Mouse (Mus musculus) liver, embryonic 13.5 days (tissue): ENCODE measurements around the gene Macf1. TPM values are rescaled to one million over a fixed set of nuclear protein-coding genes. Genes with fewer than 3 reads are reported as not detected.
"Not testable (repeated sequence)": the region's sequence is repeated elsewhere in the genome, so short reads cannot be mapped to it uniquely, and the experiment has no call there.

Experiments
- ATAC-seq: fragments of 200-750 bp; cut with Nextera tagmentation; 2 replicates; pipeline ENCODE4 v1.8.0; 2017; ENCODE audit warnings: low read depth, mild to moderate bottlenecking, moderate number of reproducible peaks, moderate library complexity
- DNase-seq: peaks from one replicate; pipeline ENCODE4 v3.0.0; 2022
- H3K27ac ChIP-seq: fragments of 300-500 bp; sonication (generic); 2 replicates; pipeline ENCODE4 v1.5.1; 2015; ENCODE audit warnings: moderate library complexity, mild to moderate bottlenecking, inconsistent platforms
- H3K27me3 ChIP-seq: fragments of 300-500 bp; sonication (generic); 2 replicates; pipeline ENCODE4 v1.6.1; 2015; ENCODE audit warnings: mild to moderate bottlenecking, inconsistent platforms
- H3K36me3 ChIP-seq: fragments of 300-500 bp; sonication (generic); 2 replicates; pipeline ENCODE4 v1.6.1; 2015; ENCODE audit warnings: mild to moderate bottlenecking, inconsistent platforms
- H3K4me1 ChIP-seq: fragments of 300-500 bp; sonication (generic); replicated peaks from 2 replicates; pipeline ENCODE4 v1.6.1; 2015; ENCODE audit warnings: inconsistent platforms
- H3K4me2 ChIP-seq: fragments of 300-500 bp; sonication (generic); 2 replicates; pipeline ENCODE4 v1.6.1; 2015; ENCODE audit warnings: inconsistent platforms, mild to moderate bottlenecking, moderate library complexity
- H3K4me3 ChIP-seq: fragments of 300-500 bp; sonication (generic); replicated peaks from 2 replicates; pipeline ENCODE4 v1.5.1; 2015; ENCODE audit warnings: mild to moderate bottlenecking, inconsistent platforms
- H3K9ac ChIP-seq: fragments of 300-500 bp; sonication (generic); 2 replicates; pipeline ENCODE4 v1.6.1; 2015; ENCODE audit warnings: mild to moderate bottlenecking, inconsistent platforms
- H3K9me3 ChIP-seq: fragments of 300-500 bp; sonication (generic); replicated peaks from 2 replicates; pipeline ENCODE4 v1.6.1; 2016; ENCODE audit warnings: inconsistent platforms
- WGBS: fragments of 180-500 bp; shearing (Covaris S2); methylation state at CpG from one replicate; pipeline ENCODE4 v1.1.7; 2015; ENCODE audit not compliant: insufficient replicate concordance; 5-methylcytosine and 5-hydroxymethylcytosine counted together
- polyA plus RNA-seq: library from polyadenylated mRNA; unstranded; fragments of >200 nt; fragmentation: Nextera tagmentation; extraction: Ambion mirVana; gene quantifications from 2 replicates; pipeline ENCODE4 v1.2.1, GENCODE M21; 2015

The Macf1 gene
- polyA plus RNA-seq, 1 experiment from 2014 or later = 9.5 TPM

DNA sequence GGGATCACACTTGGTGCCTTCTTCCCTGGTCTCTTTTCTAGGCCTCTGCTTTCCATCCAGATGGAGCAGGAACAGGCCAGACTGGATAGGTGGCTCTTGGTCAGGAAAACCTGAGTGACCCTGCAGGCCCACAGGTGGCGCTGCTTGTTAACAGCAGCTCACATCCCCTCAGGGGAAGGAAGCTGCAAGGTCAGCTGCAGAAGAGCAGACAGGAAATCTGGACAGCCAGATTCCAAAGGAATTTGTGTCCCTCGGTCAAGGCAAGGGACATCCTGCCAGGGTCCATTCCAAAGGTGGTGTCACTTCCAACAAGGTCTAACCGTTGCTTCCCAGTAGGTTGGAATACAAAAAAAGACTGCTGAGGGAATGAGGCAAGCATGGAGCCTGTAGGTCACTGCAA lies 50.8 kb downstream of the Macf1 start:
- 10% methylated on average over 3 of the region's 3 CpGs for WGBS
- DNase-seq (peak; percentile 41), ATAC-seq (peak; percentile 57; the same call in 1 of the 2 replicates)
- no peak overlapping the region for H3K4me2 ChIP-seq
- no peak overlapping the region for H3K4me3 ChIP-seq
- no peaks in the 10 kb centered on the region for H3K9me3 ChIP-seq
- no peaks in the 10 kb centered on the region for H3K27me3 ChIP-seq
- H3K4me1 ChIP-seq = peaks cover 17% of the 10 kb centered on the region
- H3K36me3 ChIP-seq = no peaks in the 10 kb centered on the region
- no peak overlapping the region for H3K27ac ChIP-seq
- no peak overlapping the region for H3K9ac ChIP-seq

DNA sequence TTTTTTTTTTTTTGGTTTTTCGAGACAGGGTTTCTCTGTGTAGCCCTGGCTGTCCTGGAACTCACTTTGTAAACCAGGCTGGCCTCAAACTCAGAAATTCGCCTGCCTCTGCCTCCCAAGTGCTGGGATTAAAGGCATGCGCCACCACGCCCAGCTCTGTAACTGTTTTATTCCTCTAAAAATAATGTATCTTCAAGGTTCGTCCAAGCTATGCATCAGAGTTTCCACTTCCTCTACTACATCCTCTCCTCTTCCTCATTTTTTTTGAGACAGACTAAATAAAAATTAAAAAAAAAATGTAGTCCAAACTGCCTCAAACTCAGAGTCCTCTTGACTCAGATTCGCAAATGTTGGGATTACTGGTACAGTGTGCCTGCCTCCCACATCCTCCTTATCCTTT lies 52.0 kb downstream of the Macf1 start:
- WGBS = 68% methylated on average over 5 of the region's 6 CpGs

DNA sequence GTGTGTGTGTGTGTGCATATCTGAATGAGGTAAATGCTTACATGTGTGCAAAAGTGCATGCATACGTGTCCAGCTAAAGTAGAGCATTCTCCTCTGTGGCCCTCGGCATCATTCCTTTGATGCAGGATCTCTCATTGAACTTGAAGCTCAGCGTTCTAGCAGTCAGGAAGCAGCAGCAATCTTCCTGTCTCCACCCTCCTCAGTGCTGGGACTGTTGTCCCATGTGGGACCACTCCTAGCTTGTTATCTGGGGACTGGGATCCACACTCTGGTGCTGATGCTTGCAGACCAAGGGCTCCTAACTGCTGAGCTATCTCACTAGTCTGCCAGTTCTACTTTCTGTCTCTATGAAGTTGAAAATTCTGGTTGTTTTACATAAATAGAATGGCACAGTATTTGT lies 52.5 kb downstream of the Macf1 start:
- Histone ChIP-seq H3K9me3 (no peaks in the 10 kb centered on the region), H3K4me1 (peaks cover 17% of the 10 kb centered on the region), H3K9ac (no peak overlapping the region), H3K27me3 (no peaks in the 10 kb centered on the region), H3K4me2 (no peak overlapping the region), H3K27ac (no peak overlapping the region), H3K36me3 (no peaks in the 10 kb centered on the region), H3K4me3 (no peak overlapping the region)
- ATAC-seq = no peak
- DNase-seq = no peak
- 54% methylated on average over 3 of the region's 3 CpGs for WGBS

More for the DNA sequence above, 52.0 kb downstream of the Macf1 start:
- ATAC-seq, DNase-seq, H3K4me2 ChIP-seq, H3K27ac ChIP-seq, H3K27me3 ChIP-seq, H3K9ac ChIP-seq, H3K4me3 ChIP-seq, H3K36me3 ChIP-seq, H3K9me3 ChIP-seq: not testable (repeated sequence)
- peaks cover 17% of the 10 kb centered on the region for H3K4me1 ChIP-seq

DNA sequence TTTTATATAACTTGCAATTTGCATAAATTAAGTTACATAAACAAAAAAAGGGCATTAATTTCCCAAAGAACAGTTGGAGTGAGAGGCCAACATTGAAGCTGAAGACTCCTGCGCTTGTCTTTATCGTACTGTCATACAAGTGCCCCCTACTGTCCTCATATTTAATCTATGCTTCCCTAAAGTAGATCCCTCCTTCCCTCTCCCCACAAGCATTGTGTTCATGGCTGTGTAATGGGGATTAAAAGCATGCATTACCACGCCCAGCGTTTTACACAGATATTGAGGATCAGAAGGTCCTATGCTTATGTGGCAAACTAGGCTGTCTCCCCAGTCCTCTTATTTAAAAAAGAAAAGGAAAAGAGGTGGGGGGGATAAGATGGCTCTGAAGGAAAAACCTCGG lies 56.5 kb downstream of the Macf1 start:
- no peak overlapping the region for H3K9ac ChIP-seq
- H3K4me1 ChIP-seq = peaks cover 34% of the 10 kb centered on the region
- no peaks in the 10 kb centered on the region for H3K27me3 ChIP-seq
- H3K9me3 ChIP-seq = no peaks in the 10 kb centered on the region
- ATAC-seq (no peak), DNase-seq (no peak)
- no peaks in the 10 kb centered on the region for H3K36me3 ChIP-seq
- H3K4me3 ChIP-seq = no peak overlapping the region
- H3K27ac ChIP-seq = no peak overlapping the region
- 57% methylated on average over 5 of the region's 5 CpGs for WGBS
- H3K4me2 ChIP-seq = no peak overlapping the region

GRCm38 (mm10) chr4:123625332-123626072 lies 58.7 kb downstream of the Macf1 start:
- ATAC-seq = peak; percentile 82
- Histone ChIP-seq H3K9me3 (no peaks in the 10 kb centered on the region), H3K9ac (no peak overlapping the region), H3K4me3 (no peak overlapping the region), H3K36me3 (no peaks in the 10 kb centered on the region), H3K4me2 (peak overlapping the region; percentile 33), H3K4me1 (peaks cover 29% of the 10 kb centered on the region), H3K27me3 (no peaks in the 10 kb centered on the region), H3K27ac (no peak overlapping the region)
- no peak for DNase-seq
- 51% methylated on average over 6 of the region's 6 CpGs for WGBS

DNA sequence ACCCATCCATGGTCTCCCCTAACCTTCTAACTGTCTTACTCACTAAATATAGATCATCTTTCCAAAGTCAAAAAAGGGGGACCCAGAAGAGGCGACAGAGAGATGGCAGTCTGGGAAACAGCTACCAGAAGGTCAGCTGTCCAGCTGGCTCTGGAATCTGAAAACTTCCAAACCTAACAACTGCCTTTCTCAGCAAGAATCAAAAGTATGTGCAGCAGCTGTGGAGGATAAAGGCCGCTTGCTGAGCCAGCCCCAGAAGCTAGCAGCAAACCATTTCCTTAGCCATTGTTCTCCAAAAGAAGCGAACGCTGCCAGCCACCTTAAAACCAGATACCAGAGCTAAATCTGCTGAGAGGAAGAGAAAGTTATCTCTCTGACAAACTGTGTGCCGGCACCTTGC lies 59.7 kb downstream of the Macf1 start:
- peaks cover 29% of the 10 kb centered on the region for H3K4me1 ChIP-seq
- no peaks in the 10 kb centered on the region for H3K9me3 ChIP-seq
- H3K9ac ChIP-seq = no peak overlapping the region
- H3K27me3 ChIP-seq = no peaks in the 10 kb centered on the region
- DNase-seq (no peak), ATAC-seq (0 out of 2 replicates have a peak, but pooled peaks have one; percentile 14)
- no peak overlapping the region for H3K4me3 ChIP-seq
- H3K27ac ChIP-seq = 0 out of 2 replicates have a peak overlapping the region, but pooled peaks have one; percentile 51
- 16% methylated on average over 5 of the region's 5 CpGs for WGBS
- H3K36me3 ChIP-seq = no peaks in the 10 kb centered on the region
- H3K4me2 ChIP-seq = no peak overlapping the region

DNA sequence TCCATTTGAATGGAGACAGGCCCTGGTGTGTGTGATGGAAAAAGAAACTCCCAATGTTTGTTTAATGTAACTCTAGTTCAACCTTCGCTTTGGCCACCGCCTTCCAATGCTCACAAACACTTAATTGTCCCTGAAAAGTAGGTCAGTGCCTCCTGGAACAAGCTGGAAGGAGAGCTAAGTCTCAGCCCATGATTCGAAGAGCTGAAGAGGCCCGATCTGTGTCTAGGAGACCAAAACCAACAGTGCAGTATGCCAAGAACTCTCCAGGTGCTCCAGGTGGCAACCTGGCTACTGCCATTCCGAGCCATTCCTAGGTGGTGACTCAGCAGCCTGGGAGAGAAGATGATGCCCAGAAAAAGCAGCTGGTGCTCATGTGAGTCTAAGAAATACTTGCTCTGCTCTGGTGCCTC lies 60.4 kb downstream of the Macf1 start:
- DNase-seq = no peak
- H3K4me2 ChIP-seq = no peak overlapping the region
- H3K27ac ChIP-seq = no peak overlapping the region
- H3K9ac ChIP-seq = no peak overlapping the region
- no peaks in the 10 kb centered on the region for H3K36me3 ChIP-seq
- WGBS = 73% methylated on average over 5 of the region's 5 CpGs
- no peak overlapping the region for H3K4me3 ChIP-seq
- no peaks in the 10 kb centered on the region for H3K27me3 ChIP-seq
- ATAC-seq = no peak
- H3K4me1 ChIP-seq = peaks cover 29% of the 10 kb centered on the region
- no peaks in the 10 kb centered on the region for H3K9me3 ChIP-seq

- Histone ChIP-seq H3K4me2 (no peak overlapping the region), H3K36me3 (no peaks in the 10 kb centered on the region), H3K4me3 (no peak overlapping the region), H3K27me3 (no peaks in the 10 kb centered on the region), H3K4me1 (peaks cover 33% of the 10 kb centered on the region), H3K9me3 (no peaks in the 10 kb centered on the region), H3K27ac (no peak overlapping the region), H3K9ac (no peak overlapping the region)
- no peak for ATAC-seq
- DNase-seq = no peak
Measured at GRCm38 (mm10) chr4:123621732-123622131, 62.4 kb downstream of the Macf1 start.

- DNase-seq (no peak), ATAC-seq (no peak)
- no peaks in the 10 kb centered on the region for H3K27me3 ChIP-seq
- no peak overlapping the region for H3K4me3 ChIP-seq
- no peak overlapping the region for H3K27ac ChIP-seq
- H3K4me2 ChIP-seq = no peak overlapping the region
- no peaks in the 10 kb centered on the region for H3K9me3 ChIP-seq
- H3K9ac ChIP-seq = no peak overlapping the region
- H3K36me3 ChIP-seq = no peaks in the 10 kb centered on the region
- peaks cover 32% of the 10 kb centered on the region for H3K4me1 ChIP-seq
- 72% methylated on average over 5 of the region's 5 CpGs for WGBS
Measured at GRCm38 (mm10) chr4:123617727-123618389, 66.3 kb downstream of the Macf1 start.

- no peak for DNase-seq
- no peak for ATAC-seq
- 56% methylated on average over 4 of the region's 4 CpGs for WGBS
Measured at GRCm38 (mm10) chr4:123616971-123617370, 67.2 kb downstream of the Macf1 start.

DNA sequence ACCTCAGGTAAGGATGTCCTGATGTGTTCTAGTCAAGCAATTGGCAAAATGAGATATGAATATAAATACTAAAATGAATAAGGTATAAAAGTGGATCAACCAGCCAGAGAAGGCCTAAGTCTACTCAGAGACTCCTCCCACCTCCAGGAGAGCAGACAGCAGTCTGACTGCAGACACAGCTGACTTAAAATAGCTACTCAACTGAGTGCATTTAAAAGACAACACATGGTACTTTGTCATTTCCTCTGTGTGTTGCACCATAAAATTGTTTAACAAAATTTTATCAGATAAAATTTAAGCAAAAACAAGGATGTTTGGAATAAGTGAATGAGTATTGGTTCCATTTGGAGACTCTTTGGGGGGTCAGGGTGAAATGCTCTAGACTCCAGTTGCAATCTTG lies 67.7 kb downstream of the Macf1 start:
- Histone ChIP-seq H3K27ac (no peak overlapping the region), H3K36me3 (no peaks in the 10 kb centered on the region), H3K9ac (no peak overlapping the region), H3K4me1 (peaks cover 36% of the 10 kb centered on the region), H3K27me3 (no peaks in the 10 kb centered on the region), H3K4me2 (no peak overlapping the region), H3K4me3 (no peak overlapping the region), H3K9me3 (no peaks in the 10 kb centered on the region)
- ATAC-seq (no peak), DNase-seq (no peak)

More at GRCm38 (mm10) chr4:123616971-123617370, 67.2 kb downstream of the Macf1 start:
- Histone ChIP-seq H3K4me3 (no peak overlapping the region), H3K9me3 (no peaks in the 10 kb centered on the region), H3K27ac (no peak overlapping the region), H3K36me3 (no peaks in the 10 kb centered on the region), H3K9ac (no peak overlapping the region), H3K4me2 (no peak overlapping the region), H3K27me3 (no peaks in the 10 kb centered on the region), H3K4me1 (peaks cover 36% of the 10 kb centered on the region)
